Mouse (Mus musculus): Measurements from ENCODE around the gene Eya3. TPM values are rescaled to one million over a fixed set of nuclear protein-coding genes. Genes with fewer than 3 reads are reported as not detected.

Gene Eya3
- polyA plus RNA-seq, 1 experiment, result 22.5 TPM

- WGBS, result 50% methylated on average over 4 of the region's 4 CpGs
- no peak overlapping the region for H3K4me3 ChIP-seq (replicated peaks; ENCODE audit: control insufficient read depth, low read depth, low read length)
- TF ChIP-seq POLR2A (IDR thresholded peaks at IDR 0.05; ENCODE audit: borderline replicate concordance, control insufficient read depth, low read depth, low read length) (no peak), CTCF (IDR thresholded peaks at IDR 0.05; ENCODE audit: control insufficient read depth, insufficient read depth, low read length) (no peak)
- peaks cover 3% of the 10 kb centered on the region; the same call in 1 of the 2 replicates for H3K4me1 ChIP-seq (ENCODE audit: control insufficient read depth, insufficient read depth, low read length)
- no peak overlapping the region for H3K27ac ChIP-seq (ENCODE audit: control insufficient read depth, insufficient read depth, low read depth, low read length, poor library complexity)
These were observed 35.3 kb upstream of the Eya3 start for GRCm38 (mm10) chr4:132603468-132603867.

DNA sequence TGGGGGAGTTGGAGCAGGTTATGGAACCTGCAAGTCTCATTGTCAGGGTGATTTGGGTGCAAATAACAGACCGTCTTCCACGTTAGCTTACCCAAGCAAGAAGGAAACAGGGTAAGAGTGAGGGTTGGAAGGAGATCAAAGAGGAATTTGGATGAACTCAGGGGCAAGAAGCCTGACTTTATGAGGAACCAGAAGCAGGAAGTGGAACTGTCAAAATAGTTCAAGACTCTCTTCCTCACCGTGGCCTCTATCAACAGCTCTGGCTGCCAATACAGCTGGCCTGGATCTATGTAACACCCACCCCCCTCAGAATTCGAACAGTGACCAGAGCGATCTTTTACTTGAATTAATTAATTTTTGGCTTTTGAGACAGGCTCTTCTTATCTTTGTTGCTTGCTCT is 33.0 kb upstream of the Eya3 start:
- H3K4me3 ChIP-seq (replicated peaks; ENCODE audit: control insufficient read depth, low read depth, low read length), result no peak overlapping the region
- peak overlapping the region; percentile 88 for H3K27ac ChIP-seq (ENCODE audit: control insufficient read depth, insufficient read depth, low read depth, low read length, poor library complexity)
- peaks cover 4% of the 10 kb centered on the region for H3K4me1 ChIP-seq (ENCODE audit: control insufficient read depth, insufficient read depth, low read length)
- WGBS, result 12% methylated on average over 5 of the region's 5 CpGs
- TF ChIP-seq CTCF (IDR thresholded peaks at IDR 0.05; ENCODE audit: control insufficient read depth, insufficient read depth, low read length) (no peak), POLR2A (IDR thresholded peaks at IDR 0.05; ENCODE audit: borderline replicate concordance, control insufficient read depth, low read depth, low read length) (no peak)

- Histone ChIP-seq H3K4me1 (ENCODE audit: control insufficient read depth, insufficient read depth, low read length) (peaks cover 4% of the 10 kb centered on the region), H3K4me3 (replicated peaks; ENCODE audit: control insufficient read depth, low read depth, low read length) (no peak overlapping the region), H3K27ac (ENCODE audit: control insufficient read depth, insufficient read depth, low read depth, low read length, poor library complexity) (no peak overlapping the region)
- WGBS, result 78% methylated on average over 4 of the region's 4 CpGs
- no peak for TF ChIP-seq POLR2A (IDR thresholded peaks at IDR 0.05; ENCODE audit: borderline replicate concordance, control insufficient read depth, low read depth, low read length)
These were observed 30.6 kb upstream of the Eya3 start for GRCm38 (mm10) chr4:132608147-132608546.

DNA sequence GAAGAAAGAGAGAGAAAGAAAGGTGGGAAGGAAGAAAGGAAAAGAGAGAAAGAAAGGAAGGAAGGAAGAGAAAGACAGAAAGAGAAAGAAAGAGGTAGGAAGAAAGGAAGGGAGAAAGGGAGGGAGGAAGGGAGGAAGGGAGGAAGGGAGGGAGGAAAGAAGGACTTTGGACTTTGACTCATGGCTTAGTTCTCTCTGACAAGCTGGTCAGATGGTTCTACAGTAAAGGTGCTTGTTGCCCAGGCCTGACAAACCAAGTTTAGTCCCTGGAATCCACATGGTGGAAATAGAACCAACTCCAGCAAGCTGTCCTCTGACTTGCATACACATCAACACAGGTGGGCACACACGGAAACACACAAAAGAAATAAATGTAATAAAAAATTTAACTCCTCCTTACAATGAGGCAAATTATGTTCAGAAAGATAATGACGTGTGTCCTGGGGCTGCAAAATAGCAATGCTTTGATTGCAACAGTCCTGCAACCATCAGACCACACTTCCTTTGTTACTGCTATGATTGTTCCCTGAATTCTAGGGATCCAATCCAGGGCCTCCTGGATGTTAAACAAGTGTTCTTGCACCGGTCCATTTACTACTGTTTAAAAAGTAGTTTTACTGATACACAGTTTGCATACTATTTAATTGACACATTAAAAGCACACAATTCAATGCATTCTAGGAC is 28.3 kb upstream of the Eya3 start:
- Histone ChIP-seq H3K4me1 (ENCODE audit: control insufficient read depth, insufficient read depth, low read length) (peaks cover 4% of the 10 kb centered on the region), H3K27ac (ENCODE audit: control insufficient read depth, insufficient read depth, low read depth, low read length, poor library complexity) (no peak overlapping the region; the same call in 1 of the 2 replicates)
- TF ChIP-seq POLR2A (IDR thresholded peaks at IDR 0.05; ENCODE audit: borderline replicate concordance, control insufficient read depth, low read depth, low read length), result no peak
- TF ChIP-seq CTCF (IDR thresholded peaks at IDR 0.05; ENCODE audit: control insufficient read depth, insufficient read depth, low read length), result no peak

DNA sequence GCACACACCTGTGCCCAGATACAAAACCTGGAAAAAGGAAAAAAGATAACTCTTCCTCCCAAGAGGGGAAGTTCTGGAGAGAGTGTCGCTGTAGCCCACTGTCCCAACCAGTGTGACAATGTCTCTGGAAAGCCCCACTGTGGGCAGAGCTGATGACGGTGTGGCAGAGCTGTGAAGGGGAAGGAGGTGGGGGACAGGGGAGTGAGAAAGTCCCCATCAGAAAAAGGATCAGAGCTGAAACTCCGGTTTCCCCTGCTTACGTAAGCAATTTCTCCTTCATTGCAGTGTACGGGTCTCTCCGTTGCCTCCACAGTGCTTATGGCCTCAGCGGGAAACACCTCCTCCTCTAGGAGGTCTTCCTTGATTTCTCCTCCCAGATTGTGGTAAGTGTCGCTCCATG is 27.5 kb upstream of the Eya3 start:
- Histone ChIP-seq H3K4me3 (replicated peaks; ENCODE audit: control insufficient read depth, low read depth, low read length) (no peak overlapping the region), H3K4me1 (ENCODE audit: control insufficient read depth, insufficient read depth, low read length) (peaks cover 3% of the 10 kb centered on the region; the same call in 1 of the 2 replicates), H3K27ac (ENCODE audit: control insufficient read depth, insufficient read depth, low read depth, low read length, poor library complexity) (no peak overlapping the region)
- WGBS, result 44% methylated on average over 8 of the region's 8 CpGs
- TF ChIP-seq POLR2A (IDR thresholded peaks at IDR 0.05; ENCODE audit: borderline replicate concordance, control insufficient read depth, low read depth, low read length) (no peak), CTCF (IDR thresholded peaks at IDR 0.05; ENCODE audit: control insufficient read depth, insufficient read depth, low read length) (no peak)

More for the DNA sequence above, 28.3 kb upstream of the Eya3 start:
- H3K4me3 ChIP-seq (replicated peaks; ENCODE audit: control insufficient read depth, low read depth, low read length), result no peak overlapping the region
- WGBS, result 52% methylated on average over 3 of the region's 3 CpGs

DNA sequence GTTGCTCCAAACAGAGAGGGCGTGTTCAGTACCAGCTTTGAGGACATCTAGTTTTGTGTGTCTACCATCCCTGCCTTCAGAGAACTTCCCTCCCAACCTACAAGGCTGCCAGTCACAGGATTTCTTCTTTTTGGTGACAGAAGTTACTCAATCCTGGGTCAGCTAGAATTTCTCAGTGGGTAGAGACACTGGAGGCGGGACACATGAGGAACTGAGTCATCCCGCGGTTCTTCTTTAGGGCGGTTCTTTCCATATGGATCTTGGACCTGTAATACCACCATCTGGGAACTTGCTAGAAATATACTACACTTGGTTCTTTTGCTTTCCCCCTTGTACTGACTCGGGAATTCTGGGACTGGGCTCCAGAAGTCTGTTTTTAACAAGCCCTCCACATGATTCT is 20.9 kb upstream of the Eya3 start:
- 41% methylated on average over 6 of the region's 6 CpGs for WGBS
- Histone ChIP-seq H3K4me1 (ENCODE audit: control insufficient read depth, insufficient read depth, low read length) (no peaks in the 10 kb centered on the region; the same call in 1 of the 2 replicates), H3K27ac (ENCODE audit: control insufficient read depth, insufficient read depth, low read depth, low read length, poor library complexity) (peak overlapping the region; percentile 53; the same call in 1 of the 2 replicates), H3K4me3 (replicated peaks; ENCODE audit: control insufficient read depth, low read depth, low read length) (no peak overlapping the region)
- TF ChIP-seq CTCF (IDR thresholded peaks at IDR 0.05; ENCODE audit: control insufficient read depth, insufficient read depth, low read length) (no peak), POLR2A (IDR thresholded peaks at IDR 0.05; ENCODE audit: borderline replicate concordance, control insufficient read depth, low read depth, low read length) (no peak)

DNA sequence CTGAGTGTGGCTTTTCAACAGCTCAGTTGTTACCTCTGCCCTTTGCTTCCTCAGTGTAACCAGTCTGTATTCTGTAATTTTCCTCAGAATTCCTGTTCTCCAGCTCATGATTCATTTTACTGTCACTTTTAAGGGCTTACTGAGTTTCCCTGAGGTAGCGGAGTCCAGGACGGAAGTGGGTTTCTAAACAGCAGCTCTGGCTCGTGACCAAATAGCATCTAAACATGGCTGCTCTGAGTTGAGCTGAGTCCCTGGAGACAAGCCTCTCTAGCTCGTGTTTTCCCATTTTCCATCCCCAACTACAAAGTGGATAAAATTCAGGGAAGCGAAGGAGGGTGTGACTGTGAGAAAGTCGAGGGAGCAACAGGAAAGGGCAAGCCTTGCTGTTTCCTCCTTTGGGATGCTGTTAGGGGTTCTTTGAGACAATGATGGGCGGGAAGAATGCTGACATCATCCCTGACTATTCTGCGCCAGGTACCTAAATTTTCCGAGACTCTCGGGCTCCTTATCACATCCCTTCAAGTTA is 19.9 kb upstream of the Eya3 start:
- WGBS, result 84% methylated on average over 10 of the region's 10 CpGs
- TF ChIP-seq POLR2A (IDR thresholded peaks at IDR 0.05; ENCODE audit: borderline replicate concordance, control insufficient read depth, low read depth, low read length), result no peak
- TF ChIP-seq CTCF (IDR thresholded peaks at IDR 0.05; ENCODE audit: control insufficient read depth, insufficient read depth, low read length), result no peak
- H3K4me1 ChIP-seq (ENCODE audit: control insufficient read depth, insufficient read depth, low read length), result no peaks in the 10 kb centered on the region; the same call in 1 of the 2 replicates
- no peak overlapping the region for H3K27ac ChIP-seq (ENCODE audit: control insufficient read depth, insufficient read depth, low read depth, low read length, poor library complexity)
- H3K4me3 ChIP-seq (replicated peaks; ENCODE audit: control insufficient read depth, low read depth, low read length), result no peak overlapping the region

GRCm38 (mm10) chr4:132620134-132620533 is 18.7 kb upstream of the Eya3 start:
- TF ChIP-seq POLR2A (IDR thresholded peaks at IDR 0.05; ENCODE audit: borderline replicate concordance, control insufficient read depth, low read depth, low read length) (no peak), CTCF (IDR thresholded peaks at IDR 0.05; ENCODE audit: control insufficient read depth, insufficient read depth, low read length) (peak; percentile 31; the same call in 1 of the 2 replicates)
- Histone ChIP-seq H3K27ac (ENCODE audit: control insufficient read depth, insufficient read depth, low read depth, low read length, poor library complexity) (no peak overlapping the region), H3K4me3 (replicated peaks; ENCODE audit: control insufficient read depth, low read depth, low read length) (no peak overlapping the region), H3K4me1 (ENCODE audit: control insufficient read depth, insufficient read depth, low read length) (peaks cover 3% of the 10 kb centered on the region; the same call in 1 of the 2 replicates)
- WGBS, result 82% methylated on average over 4 of the region's 4 CpGs
